Mouse (Mus musculus) heart, adult 18-20 months (tissue): Measurements from ENCODE around the gene Pde4d. TPM values are rescaled to one million over a fixed set of nuclear protein-coding genes. Genes with fewer than 3 reads are reported as not detected.
A peak's percentile ranks its signal among the peaks of the same experiment; 100 is the strongest.

Experiments
- DNase-seq, 2 experiments: peaks; one replicate each; pipeline ENCODE4 v3.0.0; 2021 to 2022; ENCODE audit warnings: mixed read lengths in 1 of 2
- total RNA-seq, 2 experiments: library from RNA; stranded (reverse); gene quantifications; 2 replicates each; pipeline ENCODE4 v1.2.3; 2021

The Pde4d gene
- total RNA-seq, 2 experiments from 2014 or later, result 35.4 to 40.4 TPM

- DNase-seq, result no peak
Measured at GRCm38 (mm10) chr13:109518194-109518593, 1068.4 kb downstream of the Pde4d start.

DNA sequence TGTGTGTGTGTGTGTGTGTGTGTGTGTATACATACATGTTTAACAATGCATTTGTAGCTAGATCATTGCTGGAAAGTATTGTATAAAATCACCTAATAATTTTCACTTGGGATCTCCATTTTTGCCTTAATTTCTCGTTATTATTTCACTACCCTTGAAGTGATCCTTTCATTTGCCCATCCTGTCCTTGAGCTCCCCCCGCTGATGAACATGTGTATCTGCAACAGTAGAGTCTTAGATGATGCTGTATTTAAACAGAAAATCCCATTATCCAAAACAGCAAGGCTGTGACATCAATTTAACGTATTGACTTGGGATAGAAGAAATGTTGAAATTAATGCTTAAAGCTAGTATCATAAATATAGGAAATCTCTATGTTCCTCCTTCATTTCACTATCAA lies 1069.7 kb downstream of the Pde4d start:
- DNase-seq, result peak in 1 of 2 experiments; percentile 35

DNA sequence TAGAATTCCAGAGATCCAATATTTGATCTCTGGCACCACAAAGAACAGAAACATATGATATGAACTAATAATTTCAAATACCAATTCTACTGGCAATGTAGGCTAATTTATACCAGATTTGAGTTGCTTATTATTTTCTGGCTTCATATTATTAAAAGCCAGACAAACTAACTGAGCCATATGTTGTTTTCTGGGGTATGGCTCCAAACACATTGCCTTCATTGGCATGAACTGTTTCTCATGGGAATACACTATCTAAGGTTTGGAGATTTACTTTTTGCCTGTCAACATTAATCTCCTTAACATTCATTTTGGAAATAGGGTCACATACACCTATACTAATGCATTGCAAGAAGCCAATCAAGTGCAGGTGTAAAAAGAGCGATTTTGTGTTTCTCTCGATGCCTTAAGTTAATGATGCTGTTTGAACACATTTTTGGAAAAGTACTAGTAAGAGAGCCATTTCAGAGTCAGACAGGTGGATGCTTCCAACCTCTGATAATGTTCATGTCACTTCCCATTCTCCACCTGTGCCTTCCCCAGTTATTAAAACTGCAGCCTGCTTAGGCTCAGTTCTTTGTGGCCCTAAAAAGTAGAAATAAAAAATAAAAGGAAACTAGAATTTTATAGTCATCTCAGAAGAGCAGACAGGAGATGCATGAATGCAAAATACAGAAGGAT lies 1070.4 kb downstream of the Pde4d start:
- no peak for DNase-seq

GRCm38 (mm10) chr13:109533838-109534523 lies 1084.2 kb downstream of the Pde4d start:
- no peak for DNase-seq

DNA sequence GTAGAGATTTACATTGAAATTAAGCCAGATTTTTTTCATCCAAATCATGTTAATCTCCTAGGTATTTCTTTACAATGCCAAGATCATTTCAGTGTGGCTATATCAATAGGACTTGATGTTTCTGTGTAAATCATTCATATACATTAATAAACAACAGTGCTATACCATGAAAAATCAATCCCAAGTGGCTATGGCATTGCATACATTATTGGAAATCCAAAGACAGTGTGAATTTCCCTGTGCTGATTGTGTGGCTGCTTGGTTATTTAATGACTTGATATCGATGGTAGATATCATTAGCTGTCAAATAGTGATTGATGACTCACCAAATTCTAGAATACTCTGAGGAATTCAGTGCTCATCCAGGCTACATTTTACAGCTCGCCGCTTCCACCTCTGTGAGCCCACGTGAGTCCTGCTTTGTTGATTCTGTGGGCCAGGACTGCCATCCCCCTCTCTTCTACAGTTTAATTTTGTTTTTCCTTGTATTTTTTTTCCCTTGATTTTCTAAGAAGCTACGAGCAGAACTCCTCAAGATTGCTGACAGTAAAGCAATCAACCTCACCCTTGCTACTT lies 1085.0 kb downstream of the Pde4d start:
- no peak for DNase-seq

GRCm38 (mm10) chr13:109536636-109537035 lies 1086.9 kb downstream of the Pde4d start:
- no peak for DNase-seq

- DNase-seq, result no peak
Measured at GRCm38 (mm10) chr13:109539371-109539770, 1089.6 kb downstream of the Pde4d start.

DNA sequence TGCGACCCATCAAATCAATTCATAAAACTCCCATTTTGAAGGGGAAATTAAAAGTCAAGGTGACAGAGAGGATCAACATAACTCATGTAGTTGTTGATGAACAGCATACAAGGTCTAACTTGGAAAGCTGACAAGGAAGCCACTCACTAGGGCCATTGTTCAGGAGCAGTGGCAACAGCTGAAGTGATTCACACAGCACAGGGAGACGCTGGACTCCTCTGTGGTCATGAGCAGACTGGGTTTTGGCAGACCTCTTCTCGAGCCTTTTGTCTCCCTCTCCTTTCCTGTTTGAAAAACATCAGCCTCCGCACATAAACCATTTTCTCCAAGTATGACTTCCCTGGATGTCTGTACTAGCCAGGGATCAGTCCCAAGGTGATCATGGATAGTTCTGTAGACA lies 1094.9 kb downstream of the Pde4d start:
- DNase-seq, result no peak

GRCm38 (mm10) chr13:109546337-109546736 lies 1096.6 kb downstream of the Pde4d start:
- no peak for DNase-seq

- DNase-seq, result no peak
Measured at GRCm38 (mm10) chr13:109547006-109547587, 1097.3 kb downstream of the Pde4d start.

GRCm38 (mm10) chr13:109547700-109548099 lies 1098.0 kb downstream of the Pde4d start:
- peak; percentile 73 to 88 for DNase-seq

GRCm38 (mm10) chr13:109548263-109548662 lies 1098.5 kb downstream of the Pde4d start:
- DNase-seq, result peak in 1 of 2 experiments; percentile 15

- DNase-seq, result no peak
Measured at GRCm38 (mm10) chr13:109548771-109549555, 1099.2 kb downstream of the Pde4d start.

DNA sequence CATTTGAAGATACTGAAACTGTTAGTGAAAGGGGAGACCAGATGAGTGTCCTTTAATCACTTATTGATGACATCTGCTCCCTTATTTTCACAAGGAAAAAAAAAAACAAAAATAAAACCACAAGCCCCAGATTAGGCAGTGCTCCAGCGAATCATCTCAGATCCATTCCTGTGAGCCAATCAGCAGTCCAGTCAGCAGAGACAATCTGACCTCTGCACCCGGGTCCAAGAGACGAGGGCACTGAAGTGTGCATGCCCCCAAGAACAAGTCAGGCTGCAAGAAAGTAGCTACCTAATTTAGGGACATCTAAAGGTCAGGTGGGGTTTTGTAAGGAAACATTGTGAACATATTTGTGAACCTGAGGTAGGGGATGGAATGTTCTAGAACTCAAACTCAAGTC lies 1102.1 kb downstream of the Pde4d start:
- no peak for DNase-seq

GRCm38 (mm10) chr13:109555513-109555912 lies 1105.8 kb downstream of the Pde4d start:
- DNase-seq, result no peak

DNA sequence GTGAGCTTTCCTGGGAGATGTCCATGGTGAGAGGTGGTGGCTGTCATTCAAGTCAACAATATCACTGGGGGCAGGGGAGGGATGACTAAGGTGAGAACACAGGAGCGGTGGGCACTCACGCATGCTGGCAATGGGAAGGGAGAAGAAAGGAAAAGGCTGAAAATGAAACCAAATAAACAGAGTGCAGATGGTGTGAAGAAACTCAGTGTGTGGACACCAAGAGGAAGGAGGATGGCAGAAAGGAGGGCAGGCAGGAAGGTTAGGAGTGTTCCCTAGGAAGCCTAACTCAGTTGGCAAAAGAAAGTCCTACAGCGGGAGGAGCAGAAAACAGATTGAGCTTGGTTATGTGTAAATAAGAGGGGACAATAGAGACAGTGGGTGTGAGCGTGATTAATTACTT lies 1107.1 kb downstream of the Pde4d start:
- DNase-seq, result no peak

- DNase-seq, result peak; percentile 17 to 51
Measured at GRCm38 (mm10) chr13:109558341-109559257, 1108.9 kb downstream of the Pde4d start.

DNA sequence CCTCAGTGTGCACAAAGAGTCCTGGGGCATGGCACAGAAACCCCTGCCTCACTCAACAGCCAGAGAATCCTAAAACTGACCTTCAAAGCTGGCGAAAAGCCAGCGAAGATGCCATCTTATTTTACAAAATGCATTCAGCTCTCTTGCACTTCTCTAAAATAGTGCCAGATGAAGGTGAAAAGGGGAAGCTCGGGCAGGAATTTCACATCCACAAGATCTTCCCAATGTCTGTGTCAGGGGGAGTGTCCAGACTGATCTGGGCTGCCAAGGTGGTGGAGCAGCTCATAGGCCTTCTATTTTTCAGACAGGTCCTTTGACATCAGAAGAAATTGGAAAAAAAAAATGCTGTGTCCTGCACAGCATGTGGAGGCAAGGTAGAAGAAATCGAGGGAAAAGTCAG lies 1110.5 kb downstream of the Pde4d start:
- no peak for DNase-seq

- no peak for DNase-seq
Measured at GRCm38 (mm10) chr13:109568638-109569468, 1119.1 kb downstream of the Pde4d start.

GRCm38 (mm10) chr13:109569491-109569890 lies 1119.7 kb downstream of the Pde4d start:
- no peak for DNase-seq
